Mouse (Mus musculus): ENCODE results near the gene Tent5a.

DNA sequence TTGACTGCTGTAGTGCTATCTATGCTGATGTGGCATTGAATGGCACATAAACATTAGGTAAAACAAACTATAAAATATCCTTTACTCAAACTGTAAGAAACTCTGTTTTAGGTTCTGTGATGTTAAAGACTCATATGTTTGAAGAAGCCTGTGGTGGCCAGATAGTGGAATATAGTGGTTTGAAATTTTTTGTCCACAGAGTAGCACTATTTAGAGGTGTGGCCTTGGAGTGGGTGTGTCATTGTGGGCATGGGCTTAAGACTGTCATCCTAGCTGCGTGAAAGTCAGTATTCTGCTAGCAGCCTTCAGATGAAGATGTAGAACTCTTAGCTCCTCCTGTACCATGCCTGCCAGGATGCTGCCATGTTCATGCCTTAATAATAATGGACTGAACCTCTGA lies 11.0 kb downstream of the Tent5a start:
- TF ChIP-seq GATA1 (IDR thresholded peaks at IDR 0.05; ENCODE audit: borderline replicate concordance, low read length) (no peak), FLI1 (IDR thresholded peaks at IDR 0.05; ENCODE audit: low read length) (no peak)

Data from megakaryocyte, embryonic 14.5 days (primary cell).